Mouse (Mus musculus): ENCODE data around the gene Ggta1. TPM values are rescaled to one million over a fixed set of nuclear protein-coding genes. Genes with fewer than 3 reads are reported as not detected.

The Ggta1 gene
- polyA plus RNA-seq, 1 experiment from 2014 or later, result 6.4 TPM

- H3K9me3 ChIP-seq (replicated peaks), result no peaks in the 10 kb centered on the region
- WGBS, result 38% methylated on average over 5 of the region's 5 CpGs
- no peak overlapping the region for H3K27ac ChIP-seq
- no peak overlapping the region for H3K4me2 ChIP-seq (replicated peaks)
- H3K4me1 ChIP-seq, result peaks cover 9% of the 10 kb centered on the region
- no peak overlapping the region for H3K4me3 ChIP-seq
- H3K36me3 ChIP-seq, result no peaks in the 10 kb centered on the region
- H3K9ac ChIP-seq, result no peak overlapping the region
- ATAC-seq (ENCODE audit: low FRiP score), result no peak
- no peaks in the 10 kb centered on the region for H3K27me3 ChIP-seq
These were observed 24.1 kb upstream of the Ggta1 start for GRCm38 (mm10) chr2:35486981-35487655.

- no peaks in the 10 kb centered on the region for H3K9me3 ChIP-seq (replicated peaks)
- H3K4me1 ChIP-seq, result peaks cover 8% of the 10 kb centered on the region; the same call in 1 of the 2 replicates
- no peaks in the 10 kb centered on the region for H3K27me3 ChIP-seq
- H3K4me3 ChIP-seq, result no peak overlapping the region
- no peak for ATAC-seq (ENCODE audit: low FRiP score)
- no peak overlapping the region for H3K4me2 ChIP-seq (replicated peaks)
- WGBS, result 77% methylated on average over 3 of the region's 3 CpGs
- no peak overlapping the region for H3K27ac ChIP-seq
- H3K36me3 ChIP-seq, result no peaks in the 10 kb centered on the region
- H3K9ac ChIP-seq, result no peak overlapping the region
These were observed 21.1 kb upstream of the Ggta1 start for GRCm38 (mm10) chr2:35484102-35484501.

GRCm38 (mm10) chr2:35483402-35483801, 20.4 kb upstream of the Ggta1 start:
- 92% methylated on average over 9 of the region's 9 CpGs for WGBS
- no peak overlapping the region for H3K4me2 ChIP-seq (replicated peaks)
- no peak for ATAC-seq (ENCODE audit: low FRiP score)

GRCm38 (mm10) chr2:35481322-35481990, 18.4 kb upstream of the Ggta1 start:
- H3K4me3 ChIP-seq, result no peak overlapping the region
- no peaks in the 10 kb centered on the region for H3K9me3 ChIP-seq (replicated peaks)
- H3K27me3 ChIP-seq, result no peaks in the 10 kb centered on the region
- H3K27ac ChIP-seq, result no peak overlapping the region
- ATAC-seq (ENCODE audit: low FRiP score), result no peak
- 52% methylated on average over 7 of the region's 7 CpGs for WGBS
- no peak overlapping the region for H3K9ac ChIP-seq
- H3K4me1 ChIP-seq, result 0 out of 2 replicates have a peak, but pooled peaks cover 3% of the 10 kb centered on the region
- H3K36me3 ChIP-seq, result no peaks in the 10 kb centered on the region
- H3K4me2 ChIP-seq (replicated peaks), result no peak overlapping the region

More at GRCm38 (mm10) chr2:35483402-35483801, 20.4 kb upstream of the Ggta1 start:
- H3K9ac ChIP-seq, result no peak overlapping the region
- H3K9me3 ChIP-seq (replicated peaks), result no peaks in the 10 kb centered on the region
- no peaks in the 10 kb centered on the region for H3K36me3 ChIP-seq
- no peak overlapping the region for H3K4me3 ChIP-seq
- peaks cover 8% of the 10 kb centered on the region; the same call in 1 of the 2 replicates for H3K4me1 ChIP-seq
- no peak overlapping the region for H3K27ac ChIP-seq
- H3K27me3 ChIP-seq, result no peaks in the 10 kb centered on the region

- Histone ChIP-seq H3K4me1 (0 out of 2 replicates have a peak, but pooled peaks cover 3% of the 10 kb centered on the region), H3K9ac (no peak overlapping the region), H3K4me3 (no peak overlapping the region), H3K9me3 (replicated peaks) (no peaks in the 10 kb centered on the region), H3K4me2 (replicated peaks) (no peak overlapping the region), H3K36me3 (no peaks in the 10 kb centered on the region), H3K27ac (no peak overlapping the region), H3K27me3 (no peaks in the 10 kb centered on the region)
- ATAC-seq (ENCODE audit: low FRiP score), result no peak
- WGBS, result 63% methylated on average over 3 of the region's 3 CpGs
These were observed 17.0 kb upstream of the Ggta1 start for GRCm38 (mm10) chr2:35480073-35480472.

GRCm38 (mm10) chr2:35478812-35479122, 15.7 kb upstream of the Ggta1 start:
- Histone ChIP-seq H3K9me3 (replicated peaks) (no peaks in the 10 kb centered on the region), H3K27ac (no peak overlapping the region), H3K4me3 (no peak overlapping the region), H3K4me2 (replicated peaks) (no peak overlapping the region), H3K27me3 (no peaks in the 10 kb centered on the region), H3K4me1 (0 out of 2 replicates have a peak, but pooled peaks cover 3% of the 10 kb centered on the region), H3K36me3 (no peaks in the 10 kb centered on the region), H3K9ac (no peak overlapping the region)
- 53% methylated on average over 3 of the region's 3 CpGs for WGBS
- ATAC-seq (ENCODE audit: low FRiP score), result no peak

- Histone ChIP-seq H3K4me1 (0 out of 2 replicates have a peak, but pooled peaks cover 3% of the 10 kb centered on the region), H3K9me3 (replicated peaks) (no peaks in the 10 kb centered on the region), H3K4me3 (no peak overlapping the region), H3K4me2 (replicated peaks) (no peak overlapping the region), H3K27ac (no peak overlapping the region), H3K27me3 (no peaks in the 10 kb centered on the region), H3K9ac (no peak overlapping the region), H3K36me3 (no peaks in the 10 kb centered on the region)
- no peak for ATAC-seq (ENCODE audit: low FRiP score)
- 80% methylated on average over 10 of the region's 10 CpGs for WGBS
These were observed 15.2 kb upstream of the Ggta1 start for GRCm38 (mm10) chr2:35477999-35478811.

- Histone ChIP-seq H3K27ac (no peak overlapping the region), H3K36me3 (no peaks in the 10 kb centered on the region), H3K4me1 (0 out of 2 replicates have a peak, but pooled peaks cover 3% of the 10 kb centered on the region), H3K9me3 (replicated peaks) (no peaks in the 10 kb centered on the region), H3K27me3 (no peaks in the 10 kb centered on the region), H3K9ac (no peak overlapping the region), H3K4me3 (no peak overlapping the region), H3K4me2 (replicated peaks) (no peak overlapping the region)
- ATAC-seq (ENCODE audit: low FRiP score), result no peak
- 91% methylated on average over 6 of the region's 6 CpGs for WGBS
These were observed 14.3 kb upstream of the Ggta1 start for GRCm38 (mm10) chr2:35477321-35477720.

- no peaks in the 10 kb centered on the region for H3K36me3 ChIP-seq
- 89% methylated on average over 1 of the region's 1 CpGs for WGBS
- no peak overlapping the region for H3K27ac ChIP-seq
These were observed 11.9 kb upstream of the Ggta1 start for GRCm38 (mm10) chr2:35474916-35475315.

GRCm38 (mm10) chr2:35469266-35469665, 6.2 kb upstream of the Ggta1 start:
- Histone ChIP-seq H3K4me1 (0 out of 2 replicates have a peak, but pooled peaks cover under 1% of the 10 kb centered on the region), H3K4me3 (no peak overlapping the region), H3K4me2 (replicated peaks) (no peak overlapping the region), H3K9ac (no peak overlapping the region), H3K36me3 (no peaks in the 10 kb centered on the region), H3K9me3 (replicated peaks) (no peaks in the 10 kb centered on the region), H3K27ac (no peak overlapping the region), H3K27me3 (no peaks in the 10 kb centered on the region)
- ATAC-seq (ENCODE audit: low FRiP score), result no peak
- 77% methylated on average over 3 of the region's 3 CpGs for WGBS

More at GRCm38 (mm10) chr2:35474916-35475315, 11.9 kb upstream of the Ggta1 start:
- ATAC-seq (ENCODE audit: low FRiP score), result no peak
- Histone ChIP-seq H3K9me3 (replicated peaks) (no peaks in the 10 kb centered on the region), H3K9ac (no peak overlapping the region), H3K4me3 (no peak overlapping the region), H3K27me3 (no peaks in the 10 kb centered on the region), H3K4me2 (replicated peaks) (no peak overlapping the region), H3K4me1 (no peaks in the 10 kb centered on the region)

GRCm38 (mm10) chr2:35468276-35468675, 5.2 kb upstream of the Ggta1 start:
- Histone ChIP-seq H3K36me3 (no peaks in the 10 kb centered on the region), H3K4me2 (replicated peaks) (no peak overlapping the region), H3K9me3 (replicated peaks) (no peaks in the 10 kb centered on the region), H3K9ac (no peak overlapping the region), H3K27me3 (0 out of 2 replicates have a peak, but pooled peaks cover 2% of the 10 kb centered on the region), H3K27ac (no peak overlapping the region), H3K4me1 (0 out of 2 replicates have a peak, but pooled peaks cover 9% of the 10 kb centered on the region), H3K4me3 (no peak overlapping the region)
- WGBS, result 78% methylated on average over 2 of the region's 2 CpGs
- ATAC-seq (ENCODE audit: low FRiP score), result no peak

- Histone ChIP-seq H3K4me2 (replicated peaks) (no peak overlapping the region), H3K36me3 (no peaks in the 10 kb centered on the region), H3K27me3 (0 out of 2 replicates have a peak, but pooled peaks cover 2% of the 10 kb centered on the region), H3K4me1 (peaks cover 11% of the 10 kb centered on the region; the same call in 1 of the 2 replicates), H3K4me3 (no peak overlapping the region), H3K9me3 (replicated peaks) (no peaks in the 10 kb centered on the region), H3K27ac (no peak overlapping the region), H3K9ac (no peak overlapping the region)
- WGBS, result 83% methylated on average over 3 of the region's 3 CpGs
- no peak for ATAC-seq (ENCODE audit: low FRiP score)
These were observed 4.8 kb upstream of the Ggta1 start for GRCm38 (mm10) chr2:35467855-35468254.
